Mouse (Mus musculus) kidney, postnatal 0 days (tissue): Measurements from ENCODE around the gene Xirp1. TPM values are rescaled to one million over a fixed set of nuclear protein-coding genes. Genes with fewer than 3 reads are reported as not detected.
"Not testable (repeated sequence)": the region's sequence is repeated elsewhere in the genome, so short reads cannot be mapped to it uniquely, and the experiment has no call there.

Experiments used
- ATAC-seq: fragments of 200-750 bp; cut with Nextera tagmentation; replicated peaks from 2 replicates; pipeline ENCODE4 v1.8.0; 2017; ENCODE audit warnings: low read depth, moderate number of reproducible peaks, moderate TSS enrichment, moderate library complexity; ENCODE audit not compliant: low FRiP score
- DNase-seq: peaks from one replicate; pipeline ENCODE4 v3.0.0-alpha.2; 2016; ENCODE audit warnings: low spot score
- H3K27ac ChIP-seq: fragments of 300-500 bp; sonication (generic); 2 replicates; pipeline ENCODE4 v1.5.1; 2014; ENCODE audit warnings: mild to moderate bottlenecking
- H3K27me3 ChIP-seq: fragments of 300-500 bp; sonication (generic); 2 replicates; pipeline ENCODE4 v1.6.1; 2014; ENCODE audit warnings: low read length, mixed read lengths; ENCODE audit not compliant: insufficient read depth
- H3K36me3 ChIP-seq: fragments of 300-500 bp; sonication (generic); 2 replicates; pipeline ENCODE4 v1.6.1; 2014; ENCODE audit warnings: low read length, mixed read lengths; ENCODE audit not compliant: insufficient read depth
- H3K4me1 ChIP-seq: fragments of 300-500 bp; sonication (generic); replicated peaks from 2 replicates; pipeline ENCODE4 v1.6.1; 2014; ENCODE audit warnings: antibody characterized with exemption, low read length, mixed read lengths; ENCODE audit not compliant: insufficient read depth
- H3K4me2 ChIP-seq: fragments of 300-500 bp; sonication (generic); 2 replicates; pipeline ENCODE4 v1.6.1; 2014; ENCODE audit warnings: mild to moderate bottlenecking, low read length, moderate library complexity, mixed read lengths
- H3K4me3 ChIP-seq: fragments of 300-500 bp; sonication (generic); replicated peaks from 2 replicates; pipeline ENCODE4 v1.5.1; 2014; ENCODE audit warnings: low read depth, low read length
- H3K9ac ChIP-seq: fragments of 300-500 bp; sonication (generic); 2 replicates; pipeline ENCODE4 v1.6.1; 2014; ENCODE audit warnings: low read depth, low read length
- H3K9me3 ChIP-seq: fragments of 300-500 bp; sonication (generic); replicated peaks from 2 replicates; pipeline ENCODE4 v1.6.1; 2016; ENCODE audit warnings: low read length, inconsistent platforms, mixed read lengths
- CTCF ChIP-seq: IDR thresholded peaks from 2 replicates; pipeline ENCODE4 v1.5.1; 2016; ENCODE audit warnings: antibody characterized with exemption, low read depth, mild to moderate bottlenecking, moderate library complexity
- WGBS: fragments of 180-500 bp; shearing (Covaris S2); extraction: QIAGEN DNeasy Blood & Tissue Kit; methylation state at CpG from one replicate; pipeline ENCODE4 v1.1.7; 2014; 5-methylcytosine and 5-hydroxymethylcytosine counted together
- polyA plus RNA-seq: library from polyadenylated mRNA; unstranded; fragments of >200 nt; fragmentation: Nextera tagmentation; extraction: Ambion mirVana; gene quantifications from 2 replicates; pipeline ENCODE4 v1.2.1, GENCODE M21; 2015

Gene Xirp1
- polyA plus RNA-seq, 1 experiment from 2014 or later, result 0.16 TPM

GRCm38 (mm10) chr9:120012781-120013180, 10.6 kb downstream of the Xirp1 start:
- no peak for DNase-seq

DNA sequence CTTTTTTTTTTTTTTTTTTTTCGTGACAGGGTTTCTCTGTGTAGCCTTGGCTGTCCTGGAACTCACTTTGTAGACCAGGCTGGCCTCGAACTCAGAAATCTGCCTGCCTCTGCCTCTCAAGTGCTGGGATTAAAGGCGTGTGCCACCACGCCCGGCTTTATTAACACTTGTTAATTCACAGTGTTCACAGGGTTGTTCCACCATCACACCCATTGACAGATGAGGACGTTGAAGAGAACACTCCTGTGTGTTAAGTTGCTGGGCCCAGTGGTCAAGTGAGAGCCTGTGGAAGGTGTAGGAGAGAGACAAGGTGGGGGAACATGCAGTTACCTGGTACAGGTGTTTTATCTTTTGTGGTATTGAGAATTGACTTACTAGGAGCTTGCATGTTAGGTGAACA, 11.2 kb downstream of the Xirp1 start:
- DNase-seq, result not testable (repeated sequence)
- WGBS, result 85% methylated on average over 6 of the region's 6 CpGs

More at GRCm38 (mm10) chr9:120012781-120013180, 10.6 kb downstream of the Xirp1 start:
- Histone ChIP-seq H3K9ac (no peak overlapping the region), H3K36me3 (no peaks in the 10 kb centered on the region), H3K9me3 (no peaks in the 10 kb centered on the region), H3K27me3 (no peaks in the 10 kb centered on the region), H3K4me3 (no peak overlapping the region), H3K4me2 (no peak overlapping the region), H3K4me1 (0 out of 2 replicates have a peak, but pooled peaks cover 4% of the 10 kb centered on the region), H3K27ac (no peak overlapping the region)
- ATAC-seq, result no peak
- WGBS, result 78% methylated on average over 5 of the region's 5 CpGs
- TF ChIP-seq CTCF, result no peak

DNA sequence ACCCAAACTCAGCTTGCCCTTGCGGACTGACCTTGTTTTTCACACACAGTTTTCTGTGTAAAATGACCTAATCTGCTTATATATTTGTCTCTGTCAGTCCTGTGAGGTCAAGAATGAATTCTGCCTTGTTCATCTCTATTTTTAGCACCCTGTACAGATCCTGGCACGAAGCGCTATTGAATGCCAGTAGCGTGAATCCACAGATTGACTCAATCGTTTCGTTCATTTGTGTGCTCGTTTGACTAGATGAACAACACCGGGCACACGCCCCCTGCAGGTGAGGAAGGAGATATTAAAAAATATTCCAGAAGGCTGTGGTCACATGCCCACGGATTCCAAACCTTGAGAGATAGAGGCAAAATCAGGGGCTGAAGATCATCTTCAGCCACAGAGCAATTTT, 11.9 kb downstream of the Xirp1 start:
- peak; percentile 89 for DNase-seq
- peak; percentile 35 for ATAC-seq
- H3K4me2 ChIP-seq, result peak overlapping the region; percentile 60
- no peaks in the 10 kb centered on the region for H3K36me3 ChIP-seq
- peak overlapping the region; percentile 43; the same call in 1 of the 2 replicates for H3K27ac ChIP-seq
- no peaks in the 10 kb centered on the region for H3K27me3 ChIP-seq
- 0 out of 2 replicates have a peak, but pooled peaks cover 4% of the 10 kb centered on the region for H3K4me1 ChIP-seq
- no peaks in the 10 kb centered on the region for H3K9me3 ChIP-seq
- H3K4me3 ChIP-seq, result peak overlapping the region; percentile 28
- 0% methylated on average over 10 of the region's 10 CpGs for WGBS
- H3K9ac ChIP-seq, result no peak overlapping the region; the same call in 1 of the 2 replicates
- peak; percentile 79 for TF ChIP-seq CTCF

More for the DNA sequence above, 11.2 kb downstream of the Xirp1 start:
- not testable (repeated sequence) for H3K9ac ChIP-seq, ATAC-seq, H3K9me3 ChIP-seq, H3K36me3 ChIP-seq, H3K4me1 ChIP-seq, H3K27ac ChIP-seq, H3K4me3 ChIP-seq, H3K27me3 ChIP-seq, H3K4me2 ChIP-seq

- no peak for TF ChIP-seq CTCF
- H3K4me2 ChIP-seq, result peak overlapping the region; percentile 60
- no peak overlapping the region; the same call in 1 of the 2 replicates for H3K9ac ChIP-seq
- H3K27ac ChIP-seq, result peak overlapping the region; percentile 52
- WGBS, result 3% methylated on average over 49 of the region's 60 CpGs
- H3K4me1 ChIP-seq, result 0 out of 2 replicates have a peak, but pooled peaks cover 4% of the 10 kb centered on the region
- ATAC-seq (peak; percentile 89), DNase-seq (peak; percentile 94)
- no peaks in the 10 kb centered on the region for H3K36me3 ChIP-seq
- H3K27me3 ChIP-seq, result no peaks in the 10 kb centered on the region
- H3K9me3 ChIP-seq, result no peaks in the 10 kb centered on the region
- H3K4me3 ChIP-seq, result peak overlapping the region; percentile 28
Observed at GRCm38 (mm10) chr9:120010781-120011511, 12.5 kb downstream of the Xirp1 start.

- Histone ChIP-seq H3K27me3 (no peaks in the 10 kb centered on the region), H3K4me1 (0 out of 2 replicates have a peak, but pooled peaks cover 4% of the 10 kb centered on the region), H3K36me3 (no peaks in the 10 kb centered on the region), H3K9ac (no peak overlapping the region), H3K27ac (no peak overlapping the region), H3K9me3 (no peaks in the 10 kb centered on the region), H3K4me3 (no peak overlapping the region), H3K4me2 (no peak overlapping the region)
- 91% methylated on average over 3 of the region's 3 CpGs for WGBS
- no peak for ATAC-seq
- TF ChIP-seq CTCF, result no peak
- no peak for DNase-seq
Observed at GRCm38 (mm10) chr9:120009871-120010270, 13.5 kb downstream of the Xirp1 start.

DNA sequence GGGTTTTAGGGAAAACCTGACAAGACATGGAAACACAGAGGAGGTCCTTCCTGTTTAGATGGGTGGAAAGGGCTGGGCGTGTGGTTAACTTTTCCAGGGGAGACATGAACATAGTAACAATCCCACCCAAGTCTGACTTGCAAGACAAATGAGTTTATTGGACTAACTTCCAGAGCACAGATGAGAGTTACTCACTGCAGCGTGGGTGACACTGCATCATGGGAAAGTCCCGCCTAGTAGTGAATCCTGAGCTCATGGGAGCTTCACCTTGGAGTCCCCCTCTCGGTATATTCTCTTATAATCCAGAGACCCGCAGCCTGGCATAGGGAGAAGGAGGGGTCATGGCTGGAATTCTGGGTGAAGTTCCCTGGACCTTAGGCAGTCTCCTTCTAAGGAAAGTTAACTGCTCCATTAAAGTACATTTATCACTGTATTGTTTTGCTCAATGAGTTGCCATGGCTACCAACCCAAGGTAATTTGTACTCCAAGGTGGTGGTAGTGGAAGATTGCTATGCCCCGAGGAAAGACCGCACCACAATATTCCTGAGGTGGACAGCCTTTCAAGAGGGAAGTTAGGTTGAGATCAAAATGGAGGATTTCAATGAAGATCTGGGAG, 14.1 kb downstream of the Xirp1 start:
- 62% methylated on average over 7 of the region's 7 CpGs for WGBS
- 0 out of 2 replicates have a peak, but pooled peaks cover 4% of the 10 kb centered on the region for H3K4me1 ChIP-seq
- no peak overlapping the region for H3K9ac ChIP-seq
- H3K4me3 ChIP-seq, result no peak overlapping the region
- no peaks in the 10 kb centered on the region for H3K9me3 ChIP-seq
- TF ChIP-seq CTCF, result no peak
- no peak overlapping the region for H3K4me2 ChIP-seq
- no peak for DNase-seq
- H3K36me3 ChIP-seq, result no peaks in the 10 kb centered on the region
- no peak for ATAC-seq
- no peak overlapping the region for H3K27ac ChIP-seq
- H3K27me3 ChIP-seq, result no peaks in the 10 kb centered on the region
